Mouse (Mus musculus) heart, embryonic 15.5 days (tissue): ENCODE results near the gene Prtn3. TPM values are rescaled to one million over a fixed set of nuclear protein-coding genes. Genes with fewer than 3 reads are reported as not detected.
A peak's percentile ranks its signal among the peaks of the same experiment; 100 is the strongest.

Experiments
- ATAC-seq: fragments of 200-750 bp; cut with Nextera tagmentation; replicated peaks from 2 replicates; pipeline ENCODE4 v1.8.0; 2017; ENCODE audit warnings: low read depth, moderate TSS enrichment; ENCODE audit not compliant: insufficient number of reproducible peaks, insufficient read depth, low FRiP score
- H3K27ac ChIP-seq: fragments of 300-500 bp; sonication (generic); 2 replicates; pipeline ENCODE4 v1.5.1; 2015; ENCODE audit warnings: mild to moderate bottlenecking, inconsistent platforms
- H3K27me3 ChIP-seq: fragments of 300-500 bp; sonication (generic); 2 replicates; pipeline ENCODE4 v1.6.1; 2015; ENCODE audit warnings: inconsistent platforms
- H3K36me3 ChIP-seq: fragments of 300-500 bp; sonication (generic); 2 replicates; pipeline ENCODE4 v1.6.1; 2015; ENCODE audit warnings: mild to moderate bottlenecking, inconsistent platforms
- H3K4me1 ChIP-seq: fragments of 300-500 bp; sonication (generic); replicated peaks from 2 replicates; pipeline ENCODE4 v1.6.1; 2015; ENCODE audit warnings: inconsistent platforms
- H3K4me2 ChIP-seq: fragments of 300-500 bp; sonication (generic); 2 replicates; pipeline ENCODE4 v1.6.1; 2015; ENCODE audit warnings: inconsistent platforms, mild to moderate bottlenecking, moderate library complexity
- H3K4me3 ChIP-seq: fragments of 300-500 bp; sonication (generic); 2 replicates; pipeline ENCODE4 v1.5.1; 2015; ENCODE audit warnings: mild to moderate bottlenecking, inconsistent platforms
- H3K9ac ChIP-seq: fragments of 300-500 bp; sonication (generic); 2 replicates; pipeline ENCODE4 v1.6.1; 2015; ENCODE audit warnings: mild to moderate bottlenecking, inconsistent platforms
- H3K9me3 ChIP-seq: fragments of 300-500 bp; sonication (generic); replicated peaks from 2 replicates; pipeline ENCODE4 v1.6.1; 2016; ENCODE audit warnings: inconsistent platforms
- WGBS: fragments of 180-500 bp; shearing (Covaris S2); methylation state at CpG from one replicate; pipeline ENCODE4 v1.1.7; 2015; ENCODE audit warnings: mixed read lengths; 5-methylcytosine and 5-hydroxymethylcytosine counted together
- polyA plus RNA-seq: library from polyadenylated mRNA; unstranded; fragments of >200 nt; fragmentation: Nextera tagmentation; extraction: Ambion mirVana; gene quantifications from 2 replicates; pipeline ENCODE4 v1.2.1, GENCODE M21; 2015

The Prtn3 gene
- polyA plus RNA-seq, 1 experiment from 2014 or later: 1.1 TPM

- Histone ChIP-seq H3K9ac (peak overlapping the region; percentile 98), H3K27ac (peak overlapping the region; percentile 100), H3K9me3 (no peaks in the 10 kb centered on the region), H3K36me3 (peaks cover 32% of the 10 kb centered on the region), H3K4me1 (peaks cover 70% of the 10 kb centered on the region), H3K27me3 (no peaks in the 10 kb centered on the region), H3K4me3 (peak overlapping the region; percentile 97), H3K4me2 (peak overlapping the region; percentile 79)
- 21% methylated on average over 6 of the region's 6 CpGs for WGBS
- no peak for ATAC-seq
Observed at GRCm38 (mm10) chr10:79856280-79856679, 18.0 kb upstream of the Prtn3 start.

GRCm38 (mm10) chr10:79856704-79857451, 17.4 kb upstream of the Prtn3 start:
- peaks cover 64% of the 10 kb centered on the region for H3K4me1 ChIP-seq
- no peaks in the 10 kb centered on the region for H3K27me3 ChIP-seq
- H3K36me3 ChIP-seq: peaks cover 38% of the 10 kb centered on the region
- H3K9me3 ChIP-seq: no peaks in the 10 kb centered on the region
- peak overlapping the region; percentile 79 for H3K4me2 ChIP-seq
- peak overlapping the region; percentile 98 for H3K9ac ChIP-seq
- H3K27ac ChIP-seq: peak overlapping the region; percentile 100
- ATAC-seq: no peak
- WGBS: 16% methylated on average over 7 of the region's 7 CpGs
- H3K4me3 ChIP-seq: peak overlapping the region; percentile 97

- H3K36me3 ChIP-seq: peaks cover 44% of the 10 kb centered on the region
- peak overlapping the region; percentile 100 for H3K27ac ChIP-seq
- H3K4me3 ChIP-seq: peak overlapping the region; percentile 97
- peak overlapping the region; percentile 79 for H3K4me2 ChIP-seq
- no peaks in the 10 kb centered on the region for H3K27me3 ChIP-seq
- H3K4me1 ChIP-seq: peaks cover 61% of the 10 kb centered on the region
- ATAC-seq: no peak
- H3K9me3 ChIP-seq: no peaks in the 10 kb centered on the region
- H3K9ac ChIP-seq: peak overlapping the region; percentile 98
- 10% methylated on average over 4 of the region's 4 CpGs for whole genome bisulfite sequencing
Observed at GRCm38 (mm10) chr10:79857452-79857811, 16.8 kb upstream of the Prtn3 start.

DNA sequence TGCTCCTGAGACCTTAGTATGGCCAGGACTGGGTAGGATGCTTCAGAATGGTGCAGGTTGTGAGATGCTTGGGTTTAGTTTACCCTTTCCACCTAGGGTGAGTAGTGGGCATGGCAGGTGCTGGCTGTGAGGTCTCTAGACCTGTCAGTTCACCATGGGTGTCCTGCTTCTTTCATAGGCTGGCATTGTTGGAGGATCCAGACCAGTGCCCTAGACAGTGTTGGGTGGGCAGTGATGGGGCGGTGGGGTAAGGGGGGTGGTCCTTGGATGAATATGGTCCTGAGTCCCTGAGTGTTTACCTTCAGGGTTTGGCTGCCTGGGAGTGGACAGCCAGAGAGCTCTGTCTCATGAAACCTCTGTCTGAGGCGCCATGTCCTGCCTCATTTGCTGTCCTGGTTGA, 16.4 kb upstream of the Prtn3 start:
- H3K27me3 ChIP-seq: no peaks in the 10 kb centered on the region
- peak overlapping the region; percentile 79 for H3K4me2 ChIP-seq
- H3K4me1 ChIP-seq: peaks cover 57% of the 10 kb centered on the region
- peak overlapping the region; percentile 97 for H3K4me3 ChIP-seq
- H3K9ac ChIP-seq: peak overlapping the region; percentile 98
- no peak for ATAC-seq
- H3K36me3 ChIP-seq: peaks cover 48% of the 10 kb centered on the region
- WGBS: 53% methylated on average over 2 of the region's 2 CpGs
- H3K27ac ChIP-seq: peak overlapping the region; percentile 100
- no peaks in the 10 kb centered on the region for H3K9me3 ChIP-seq

GRCm38 (mm10) chr10:79858416-79859074, 15.7 kb upstream of the Prtn3 start:
- WGBS: 32% methylated on average over 17 of the region's 17 CpGs
- Histone ChIP-seq H3K9ac (peak overlapping the region; percentile 98; the same call in 1 of the 2 replicates), H3K27me3 (no peaks in the 10 kb centered on the region), H3K4me1 (peaks cover 52% of the 10 kb centered on the region), H3K4me2 (peak overlapping the region; percentile 79), H3K4me3 (peak overlapping the region; percentile 97), H3K9me3 (no peaks in the 10 kb centered on the region), H3K36me3 (peaks cover 55% of the 10 kb centered on the region), H3K27ac (peak overlapping the region; percentile 100)
- peak; percentile 23 for ATAC-seq

DNA sequence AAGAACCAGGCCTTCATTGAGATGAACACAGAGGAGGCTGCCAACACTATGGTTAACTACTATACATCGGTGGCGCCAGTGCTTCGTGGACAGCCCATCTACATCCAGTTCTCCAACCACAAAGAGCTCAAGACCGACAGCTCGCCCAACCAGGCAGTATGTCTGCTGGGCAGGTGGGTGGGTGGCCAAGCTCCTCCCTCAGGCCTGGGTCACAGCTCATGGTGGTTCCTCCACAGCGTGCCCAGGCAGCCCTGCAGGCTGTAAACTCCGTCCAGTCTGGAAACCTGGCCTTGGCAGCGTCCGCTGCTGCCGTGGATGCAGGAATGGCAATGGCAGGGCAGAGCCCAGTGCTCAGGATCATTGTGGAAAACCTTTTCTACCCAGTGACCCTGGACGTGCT, 15.2 kb upstream of the Prtn3 start:
- Histone ChIP-seq H3K4me2 (peak overlapping the region; percentile 79), H3K9me3 (no peaks in the 10 kb centered on the region), H3K27ac (peak overlapping the region; percentile 27; the same call in 1 of the 2 replicates), H3K4me3 (no peak overlapping the region), H3K9ac (0 out of 2 replicates have a peak overlapping the region, but pooled peaks have one; percentile 98), H3K36me3 (peaks cover 60% of the 10 kb centered on the region), H3K4me1 (peaks cover 50% of the 10 kb centered on the region), H3K27me3 (no peaks in the 10 kb centered on the region)
- 68% methylated on average over 11 of the region's 11 CpGs for WGBS
- no peak for ATAC-seq

DNA sequence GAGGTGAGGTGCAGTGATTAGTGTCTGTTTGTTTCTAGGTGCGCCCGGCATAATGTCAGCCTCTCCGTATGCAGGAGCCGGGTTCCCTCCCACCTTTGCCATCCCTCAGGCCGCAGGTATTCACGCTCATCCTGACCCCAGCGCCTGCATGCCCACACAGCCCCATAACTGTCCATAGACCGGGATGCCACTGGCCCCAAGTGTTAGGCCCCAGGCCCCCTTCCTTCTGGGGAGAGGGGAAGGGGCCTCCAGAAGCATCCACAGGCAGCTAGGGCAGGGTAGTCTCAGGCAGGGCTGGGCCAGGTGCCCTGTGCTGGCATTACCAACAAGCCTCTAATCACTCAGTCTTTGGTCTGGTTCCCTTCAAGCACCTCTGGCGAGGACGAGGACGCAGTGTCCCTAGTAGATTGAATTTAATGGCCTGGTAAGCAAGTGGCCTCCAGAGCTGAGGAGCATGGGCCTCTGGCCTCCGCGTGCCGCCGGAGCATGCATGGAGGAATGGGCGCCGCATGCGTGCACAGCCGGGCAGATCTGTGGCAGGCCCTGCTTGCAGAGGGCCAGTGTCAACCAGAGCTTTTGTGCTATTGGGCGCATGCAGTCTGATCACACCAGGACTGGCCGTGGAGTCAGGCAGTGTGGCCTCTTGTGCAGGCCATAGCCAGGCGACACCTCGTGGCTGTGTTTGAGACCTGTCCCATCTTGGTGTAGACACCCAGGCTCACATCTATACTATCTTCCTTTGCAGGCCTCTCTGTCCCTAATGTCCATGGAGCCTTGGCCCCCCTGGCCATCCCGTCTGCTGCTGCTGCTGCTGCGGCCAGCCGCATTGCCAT, 14.0 kb upstream of the Prtn3 start:
- no peak for ATAC-seq
- H3K4me3 ChIP-seq: no peak overlapping the region
- no peak overlapping the region for H3K27ac ChIP-seq
- 91% methylated on average over 26 of the region's 26 CpGs for WGBS
- H3K4me1 ChIP-seq: peaks cover 55% of the 10 kb centered on the region
- no peak overlapping the region for H3K9ac ChIP-seq
- no peak overlapping the region for H3K4me2 ChIP-seq
- peaks cover 67% of the 10 kb centered on the region for H3K36me3 ChIP-seq
- H3K27me3 ChIP-seq: no peaks in the 10 kb centered on the region
- H3K9me3 ChIP-seq: no peaks in the 10 kb centered on the region

- no peak for ATAC-seq
- Histone ChIP-seq H3K4me2 (no peak overlapping the region), H3K4me1 (peaks cover 58% of the 10 kb centered on the region), H3K9ac (no peak overlapping the region), H3K27ac (0 out of 2 replicates have a peak overlapping the region, but pooled peaks have one; percentile 7), H3K27me3 (no peaks in the 10 kb centered on the region), H3K9me3 (no peaks in the 10 kb centered on the region), H3K36me3 (peaks cover 65% of the 10 kb centered on the region), H3K4me3 (no peak overlapping the region)
- WGBS: 80% methylated on average over 25 of the region's 25 CpGs
Observed at GRCm38 (mm10) chr10:79861230-79862048, 12.8 kb upstream of the Prtn3 start.

GRCm38 (mm10) chr10:79862049-79862788, 12.1 kb upstream of the Prtn3 start:
- peaks cover 62% of the 10 kb centered on the region for H3K36me3 ChIP-seq
- 88% methylated on average over 23 of the region's 23 CpGs for WGBS
- H3K4me3 ChIP-seq: no peak overlapping the region
- ATAC-seq: no peak
- H3K27me3 ChIP-seq: no peaks in the 10 kb centered on the region
- H3K4me1 ChIP-seq: peaks cover 50% of the 10 kb centered on the region
- H3K9ac ChIP-seq: no peak overlapping the region
- no peaks in the 10 kb centered on the region for H3K9me3 ChIP-seq
- H3K27ac ChIP-seq: no peak overlapping the region
- no peak overlapping the region for H3K4me2 ChIP-seq

DNA sequence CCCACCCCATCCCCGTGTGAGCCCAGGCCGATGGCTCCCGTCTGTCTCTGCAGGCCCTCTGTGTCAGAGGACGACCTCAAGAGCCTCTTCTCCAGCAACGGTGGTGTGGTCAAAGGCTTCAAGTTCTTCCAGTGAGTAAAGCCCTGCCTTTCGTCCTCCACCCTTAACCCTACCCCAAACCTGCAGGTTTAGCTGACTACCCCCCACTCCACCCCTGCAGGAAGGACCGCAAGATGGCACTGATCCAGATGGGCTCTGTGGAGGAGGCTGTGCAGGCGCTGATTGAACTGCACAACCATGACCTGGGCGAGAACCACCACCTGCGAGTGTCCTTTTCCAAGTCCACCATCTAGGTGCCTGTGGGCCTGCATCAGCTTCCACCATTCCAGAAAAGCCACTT, 11.4 kb upstream of the Prtn3 start:
- no peak for ATAC-seq
- Histone ChIP-seq H3K36me3 (peaks cover 62% of the 10 kb centered on the region), H3K4me1 (peaks cover 43% of the 10 kb centered on the region), H3K27ac (no peak overlapping the region), H3K9me3 (no peaks in the 10 kb centered on the region), H3K4me2 (no peak overlapping the region), H3K27me3 (no peaks in the 10 kb centered on the region), H3K9ac (no peak overlapping the region), H3K4me3 (no peak overlapping the region)
- WGBS: 61% methylated on average over 10 of the region's 10 CpGs
